Mouse (Mus musculus) ES-Bruce4 (cell line): ENCODE data around the gene Foxn1.

Experiments
- CTCF ChIP-seq: IDR thresholded peaks from one replicate; pipeline ENCODE4 v1.8.1; 2011; ENCODE audit warnings: low read depth, low read length
- EP300 ChIP-seq: IDR thresholded peaks from 2 replicates; pipeline ENCODE4 v1.6.1; 2011; ENCODE audit warnings: low read depth, low read length; ENCODE audit not compliant: insufficient read depth
- POLR2A ChIP-seq: IDR thresholded peaks from one replicate; pipeline ENCODE4 v1.8.1; 2011; ENCODE audit warnings: low read length; ENCODE audit not compliant: insufficient read depth

DNA sequence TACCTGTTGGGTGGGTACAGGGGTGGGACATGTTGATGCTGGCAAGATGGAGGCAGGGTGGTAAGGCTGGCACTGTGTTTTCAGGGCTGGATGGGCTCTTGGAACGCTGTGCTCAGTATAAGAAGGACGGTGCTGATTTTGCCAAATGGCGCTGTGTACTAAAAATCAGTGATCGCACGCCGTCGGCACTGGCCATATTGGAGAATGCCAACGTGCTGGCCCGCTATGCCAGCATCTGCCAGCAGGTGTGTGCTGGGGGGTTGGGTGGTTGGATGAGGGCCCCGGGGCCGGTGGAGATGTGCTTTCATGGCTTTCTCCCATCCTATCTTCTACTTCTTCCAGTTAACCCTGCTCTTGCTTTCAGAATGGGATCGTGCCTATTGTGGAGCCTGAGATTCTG lies 61.4 kb downstream of the Foxn1 start:
- TF ChIP-seq CTCF (no peak), EP300 (no peak), POLR2A (no peak)
